Comparison of ENCODE assay signal across 12 mouse cellular contexts in the genomic region with DNA sequence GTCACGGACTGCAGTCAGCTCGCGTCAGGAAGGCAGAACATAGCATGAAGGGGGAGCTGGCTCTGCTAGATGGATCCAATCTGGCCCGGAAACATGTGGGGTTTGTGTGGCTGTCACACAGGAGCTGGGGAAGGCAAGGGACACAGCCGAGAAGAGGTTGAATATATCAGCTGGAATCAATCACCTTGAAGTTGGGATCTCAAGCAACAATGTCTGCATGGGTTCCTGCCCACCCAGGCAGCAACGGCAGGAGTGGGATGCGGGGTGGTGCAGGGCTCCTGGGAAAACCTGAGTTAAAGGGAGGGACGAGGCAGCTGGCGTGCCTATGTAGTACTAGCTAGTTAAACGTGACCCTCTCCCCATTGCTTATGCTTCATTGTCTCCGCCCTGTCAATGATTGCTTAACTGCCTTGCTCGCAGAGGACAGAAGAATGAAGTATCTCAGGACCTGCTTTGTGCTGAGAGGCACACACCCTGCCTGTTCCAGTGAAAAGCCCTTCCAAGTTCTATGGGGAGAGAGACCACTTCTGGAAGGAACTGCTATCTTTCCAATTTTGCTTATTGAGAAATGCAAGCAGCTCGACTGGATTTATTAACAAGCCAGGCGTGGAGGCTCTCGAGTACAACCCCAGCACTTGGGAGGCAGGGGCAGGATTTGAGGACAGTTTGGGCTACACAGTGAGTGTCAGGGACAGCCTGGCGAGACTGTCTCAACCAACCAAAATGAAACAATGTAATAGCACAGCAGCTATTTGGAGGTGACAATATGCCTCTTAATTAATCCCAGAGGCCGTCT. TPM values are rescaled to one million over a fixed set of nuclear protein-coding genes. Genes with fewer than 3 reads are reported as not detected.
A peak's percentile ranks its signal among the peaks of the same experiment; 100 is the strongest.
DNase-seq lines count a peak whose midpoint lies in the region; ATAC-seq lines count a peak whose summit lies in the region.
"Had no signal": no experiment of that assay in that cellular context is flagged by ENCODE, and none has a peak within 500 bp of the region (broad histone marks: within the 10 kb centered on the region; RNA-seq: fewer than 3 reads in every experiment).

No protein-coding gene starts in this region.

- H3K9ac ChIP-seq in heart, embryonic 15.5 days: no peak overlapping the region
- no peak overlapping the region for H3K9ac ChIP-seq in intestine, embryonic 16.5 days (ENCODE audit: low read depth, low read length)

- H3K4me1 ChIP-seq in heart, embryonic 15.5 days (replicated peaks): 0 out of 2 replicates have a peak, but pooled peaks cover 2% of the 10 kb centered on the region
- H3K4me1 ChIP-seq in intestine, embryonic 16.5 days (ENCODE audit: control insufficient read depth, insufficient read depth, low read length): peaks cover 5% of the 10 kb centered on the region; the same call in 1 of the 2 replicates
- H3K4me1 ChIP-seq in megakaryocyte, embryonic 14.5 days: peaks cover 43% of the 10 kb centered on the region

- 0 out of 2 replicates have a peak overlapping the region, but pooled peaks have one; percentile 6 for H3K4me2 ChIP-seq in heart, embryonic 15.5 days
- peak overlapping the region; percentile 28 for H3K4me2 ChIP-seq in intestine, embryonic 16.5 days (ENCODE audit: low read depth, low read length)

- ATAC-seq in heart, embryonic 15.5 days (replicated peaks; ENCODE audit: insufficient number of reproducible peaks, insufficient read depth, low FRiP score, low read depth): no peak
- peak; percentile 81 for ATAC-seq in intestine, embryonic 16.5 days
- ATAC-seq: CD4-positive, CD25-positive, alpha-beta regulatory T cell, adult 4 months had no signal

- 58% methylated on average over 17 of the region's 17 CpGs for WGBS in heart, embryonic 15.5 days
- WGBS in intestine, embryonic 16.5 days: 31% methylated on average over 17 of the region's 17 CpGs

- H3K9me3 ChIP-seq in heart, embryonic 15.5 days (replicated peaks): no peaks in the 10 kb centered on the region
- no peaks in the 10 kb centered on the region for H3K9me3 ChIP-seq in intestine, embryonic 16.5 days (ENCODE audit: control insufficient read depth, low read length)
- peaks cover 6% of the 10 kb centered on the region for H3K9me3 ChIP-seq in megakaryocyte, embryonic 14.5 days

- no peak overlapping the region for H3K4me3 ChIP-seq in heart, embryonic 15.5 days
- no peak overlapping the region for H3K4me3 ChIP-seq in intestine, embryonic 16.5 days (ENCODE audit: low read length)
- peak overlapping the region; percentile 59 for H3K4me3 ChIP-seq in megakaryocyte, embryonic 14.5 days (replicated peaks)

- H3K27me3 ChIP-seq in heart, embryonic 15.5 days: no peaks in the 10 kb centered on the region
- H3K27me3 ChIP-seq in intestine, embryonic 16.5 days (replicated peaks; ENCODE audit: control insufficient read depth, insufficient read depth, low read length): no peaks in the 10 kb centered on the region
- H3K27me3 ChIP-seq in megakaryocyte, embryonic 14.5 days (replicated peaks): no peaks in the 10 kb centered on the region

- peaks cover 7% of the 10 kb centered on the region; the same call in 1 of the 2 replicates for H3K36me3 ChIP-seq in heart, embryonic 15.5 days
- H3K36me3 ChIP-seq in intestine, embryonic 16.5 days (ENCODE audit: control insufficient read depth, insufficient read depth, low read length): no peaks in the 10 kb centered on the region
- H3K36me3 ChIP-seq in megakaryocyte, embryonic 14.5 days (replicated peaks; ENCODE audit: low read length): peaks cover 58% of the 10 kb centered on the region

- no peak overlapping the region for H3K27ac ChIP-seq in heart, embryonic 15.5 days
- H3K27ac ChIP-seq in intestine, embryonic 16.5 days (ENCODE audit: low read length): no peak overlapping the region
- H3K27ac ChIP-seq: macrophage had no signal

- intact Hi-C loops in heart, postnatal 36 days (cut with DNase I): no loop called here

- no peak for DNase-seq in heart, postnatal 36 days
- DNase-seq in embryo, embryonic 11 days: peak; percentile 37
- DNase-seq in cerebellum, postnatal 25 days: no peak
- DNase-seq in spleen, postnatal 36 days (ENCODE audit: low spot score in 2 of 2): no peak
- DNase-seq in cerebellum, adult 11-12 months: no peak
- DNase-seq: adrenal gland, postnatal 36 days; heart, postnatal 4 days had no signal

RNA-seq across cellular contexts. Expression of gene Ostf1, which starts 53.2 kb away (rescaled TPM):
- polyA plus RNA-seq in heart, embryonic 15.5 days (2015; fragmentation: Nextera tagmentation; extraction: Ambion mirVana): 75.4 and 88.8 TPM in 2 replicates
- 10 to 100 TPM; 37.8 to 42.5 TPM for total RNA-seq in heart, postnatal 36 days (2021)
- 106 and 108 TPM in 2 replicates for polyA plus RNA-seq in intestine, embryonic 16.5 days (2015; fragmentation: Nextera tagmentation; extraction: Ambion mirVana)
- polyA plus RNA-seq in megakaryocyte, embryonic 14.5 days (2012; ENCODE audit: insufficient read depth, low replicate concordance): 422 and 727 TPM in 2 replicates

RNA-seq across cellular contexts. Expression of gene Nmrk1, which starts 53.3 kb away (rescaled TPM):
- 6.5 and 7.7 TPM in 2 replicates for polyA plus RNA-seq in heart, embryonic 15.5 days (2015; fragmentation: Nextera tagmentation; extraction: Ambion mirVana)
- 1 to 10 TPM; 2.6 to 3.0 TPM for total RNA-seq in heart, postnatal 36 days (2021)
- 10.2 TPM in 2 replicates for polyA plus RNA-seq in intestine, embryonic 16.5 days (2015; fragmentation: Nextera tagmentation; extraction: Ambion mirVana)
- polyA plus RNA-seq in megakaryocyte, embryonic 14.5 days (2012; ENCODE audit: insufficient read depth, low replicate concordance): 0.96 and 1.5 TPM in 2 replicates
